Mouse (Mus musculus): Measurements from ENCODE around the gene Clec4g.

DNA sequence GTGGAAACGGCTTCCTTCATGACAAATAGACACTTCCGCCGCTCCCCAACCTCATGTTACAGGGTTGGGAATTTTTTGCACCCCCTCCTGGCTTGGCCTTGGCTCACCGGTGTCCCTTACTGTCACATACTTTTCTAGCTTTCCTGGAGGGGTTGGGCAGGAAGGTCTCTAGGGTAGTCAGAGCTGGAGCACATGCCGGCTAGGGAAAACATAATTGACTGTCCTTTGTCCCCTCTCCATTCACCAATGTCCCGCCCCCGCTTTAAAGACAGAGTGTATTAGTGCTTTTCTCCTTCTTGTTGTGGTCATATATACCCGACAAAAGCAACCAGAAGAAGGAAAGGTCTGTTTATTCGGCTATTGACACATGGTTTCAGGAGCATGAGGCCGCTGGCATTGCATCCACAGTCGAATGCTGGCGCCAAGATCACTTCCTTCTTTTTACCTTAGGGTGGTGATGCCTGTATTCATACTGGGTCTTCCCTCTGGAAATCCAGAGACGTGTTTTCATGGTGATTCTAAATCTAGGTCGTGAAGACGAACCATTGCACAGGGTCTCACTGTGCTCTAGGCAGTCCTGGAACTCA, 43.4 kb downstream of the Clec4g start:
- TF ChIP-seq ZC3H11A (IDR thresholded peaks at IDR 0.05; ENCODE audit: borderline replicate concordance, low read depth, low read length) (no peak), MAFK (IDR thresholded peaks at IDR 0.05; ENCODE audit: insufficient read depth, low read depth, low read length) (no peak), HCFC1 (IDR thresholded peaks at IDR 0.05; ENCODE audit: borderline replicate concordance, insufficient read depth, low read length) (no peak), CHD2 (IDR thresholded peaks at IDR 0.05; ENCODE audit: low read depth, low read length) (no peak), ZNF384 (IDR thresholded peaks at IDR 0.05; ENCODE audit: low read depth, low read length) (no peak)

Measured in ES-E14 (cell line).